In the genomic region with DNA sequence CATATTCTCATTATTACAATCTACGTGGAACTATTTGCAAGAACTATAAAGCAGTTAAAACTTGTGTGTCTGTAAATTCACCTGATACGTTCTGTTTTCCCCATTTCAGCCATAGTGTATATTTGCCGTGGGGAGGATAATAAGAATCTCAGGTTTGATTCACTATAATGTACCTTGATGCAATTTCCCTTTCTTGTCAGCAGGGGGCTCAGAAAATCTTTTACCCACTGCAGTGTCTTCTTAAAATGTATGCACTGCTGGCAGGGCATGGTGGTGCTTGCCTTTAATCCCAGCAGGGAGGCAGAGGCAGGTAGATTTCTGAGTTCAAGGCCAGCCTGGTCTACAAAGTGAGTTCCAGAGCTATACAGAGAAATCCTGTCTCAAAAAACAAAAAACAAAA, we compare ENCODE assay signal across 14 mouse cellular contexts.
DNase-seq lines count a peak whose midpoint lies in the region; ATAC-seq and TF ChIP-seq lines count a peak whose summit lies in the region.
"Had no signal": no experiment of that assay in that cellular context is flagged by ENCODE, and none has a peak within 500 bp of the region (broad histone marks: within the 10 kb centered on the region; RNA-seq: fewer than 3 reads in every experiment).

No protein-coding gene starts in this region.

- H3K4me1 ChIP-seq in embryonic facial prominence, embryonic 11.5 days (ENCODE audit: control insufficient read depth, insufficient read depth, low read length), result no peaks in the 10 kb centered on the region
- H3K4me1 ChIP-seq in embryonic facial prominence, embryonic 10.5 days, result no peaks in the 10 kb centered on the region
- no peaks in the 10 kb centered on the region for H3K4me1 ChIP-seq in kidney, postnatal 0 days (replicated peaks; ENCODE audit: insufficient read depth, low read length)
- H3K4me1 ChIP-seq: heart, embryonic 10.5 days; hindbrain, embryonic 10.5 days; liver, embryonic 13.5 days had no signal

- H3K4me2 ChIP-seq in embryonic facial prominence, embryonic 11.5 days (ENCODE audit: low read depth, low read length), result no peak overlapping the region
- H3K4me2 ChIP-seq in kidney, postnatal 0 days (ENCODE audit: low read length), result no peak overlapping the region
- H3K4me2 ChIP-seq: liver, embryonic 13.5 days had no signal

- TF ChIP-seq CTCF in kidney, postnatal 0 days (IDR thresholded peaks at IDR 0.05; ENCODE audit: low read depth), result peak; percentile 57

- no peak for ATAC-seq in embryonic facial prominence, embryonic 11.5 days (replicated peaks; ENCODE audit: insufficient number of reproducible peaks, low FRiP score, low TSS enrichment, low read depth)
- no peak for ATAC-seq in kidney, postnatal 0 days (replicated peaks; ENCODE audit: low FRiP score, low read depth)
- no peak for ATAC-seq in monocyte, adult 5-6 weeks (replicated peaks; ENCODE audit: insufficient number of reproducible peaks, low FRiP score, low TSS enrichment, poor library complexity, severe bottlenecking)

- DNase-seq in embryonic facial prominence, embryonic 11.5 days (ENCODE audit: low spot score), result peak; percentile 23
- DNase-seq in embryonic facial prominence, embryonic 10.5 days (ENCODE audit: low spot score), result no peak
- peak; percentile 8 for DNase-seq in kidney, postnatal 0 days (ENCODE audit: low spot score)
- no peak for DNase-seq in kidney, postnatal 4 days
- DNase-seq in A20 (ENCODE audit: low read depth, low spot score), result peak; percentile 41
- peak; percentile 10 for DNase-seq in embryo, embryonic 11 days
- no peak for DNase-seq in spleen, adult 18-20 months
- DNase-seq: cerebellum, adult 9-10 months; kidney, postnatal 10 days; liver, embryonic 13.5 days; thymus, adult 18-20 months had no signal

- H3K9me3 ChIP-seq in embryonic facial prominence, embryonic 11.5 days (replicated peaks; ENCODE audit: control insufficient read depth, low read length), result no peaks in the 10 kb centered on the region
- H3K9me3 ChIP-seq in embryonic facial prominence, embryonic 10.5 days, result no peaks in the 10 kb centered on the region
- H3K9me3 ChIP-seq in kidney, postnatal 0 days (replicated peaks; ENCODE audit: low read length), result no peaks in the 10 kb centered on the region
- H3K9me3 ChIP-seq: heart, embryonic 10.5 days; hindbrain, embryonic 10.5 days; liver, embryonic 13.5 days had no signal

- no peak overlapping the region for H3K9ac ChIP-seq in embryonic facial prominence, embryonic 11.5 days (replicated peaks; ENCODE audit: low read length)
- no peak overlapping the region for H3K9ac ChIP-seq in kidney, postnatal 0 days (ENCODE audit: low read depth, low read length)
- H3K9ac ChIP-seq: liver, embryonic 13.5 days had no signal

- H3K27ac ChIP-seq in embryonic facial prominence, embryonic 11.5 days (replicated peaks; ENCODE audit: low read depth, low read length), result no peak overlapping the region
- no peak overlapping the region for H3K27ac ChIP-seq in embryonic facial prominence, embryonic 10.5 days (replicated peaks)
- no peak overlapping the region for H3K27ac ChIP-seq in kidney, postnatal 0 days
- H3K27ac ChIP-seq: heart, embryonic 10.5 days; hindbrain, embryonic 10.5 days; liver, embryonic 13.5 days had no signal

- no peak overlapping the region for H3K4me3 ChIP-seq in embryonic facial prominence, embryonic 11.5 days (ENCODE audit: low read depth, low read length)
- no peak overlapping the region for H3K4me3 ChIP-seq in embryonic facial prominence, embryonic 10.5 days
- H3K4me3 ChIP-seq in kidney, postnatal 0 days (replicated peaks; ENCODE audit: low read depth, low read length), result no peak overlapping the region
- H3K4me3 ChIP-seq: heart, embryonic 10.5 days; hindbrain, embryonic 10.5 days; liver, embryonic 13.5 days had no signal

- WGBS in embryonic facial prominence, embryonic 11.5 days, result 82% methylated on average over 3 of the region's 3 CpGs
- 80% methylated on average over 3 of the region's 3 CpGs for WGBS in embryonic facial prominence, embryonic 10.5 days
- WGBS in kidney, postnatal 0 days, result 73% methylated on average over 3 of the region's 3 CpGs

- H3K27me3 ChIP-seq in embryonic facial prominence, embryonic 11.5 days (ENCODE audit: control insufficient read depth, insufficient read depth, low read length), result no peaks in the 10 kb centered on the region
- H3K27me3 ChIP-seq in embryonic facial prominence, embryonic 10.5 days (replicated peaks; ENCODE audit: low read depth, poor library complexity, severe bottlenecking), result no peaks in the 10 kb centered on the region
- H3K27me3 ChIP-seq in kidney, postnatal 0 days (ENCODE audit: insufficient read depth, low read length), result no peaks in the 10 kb centered on the region
- H3K27me3 ChIP-seq: liver, embryonic 13.5 days had no signal

- H3K36me3 ChIP-seq in embryonic facial prominence, embryonic 11.5 days (replicated peaks; ENCODE audit: control insufficient read depth, insufficient read depth, low read depth, low read length), result no peaks in the 10 kb centered on the region
- H3K36me3 ChIP-seq in embryonic facial prominence, embryonic 10.5 days (replicated peaks), result no peaks in the 10 kb centered on the region
- H3K36me3 ChIP-seq in kidney, postnatal 0 days (ENCODE audit: insufficient read depth, low read length), result no peaks in the 10 kb centered on the region
- H3K36me3 ChIP-seq: heart, embryonic 10.5 days; hindbrain, embryonic 10.5 days; liver, embryonic 13.5 days had no signal

Comparison
In these comparisons a context has a peak if more than half of its experiments do, and no peak if none do; other contexts are left out.
1. DNase-seq: peak in embryonic facial prominence, embryonic 11.5 days (single experiment), kidney, postnatal 0 days (single experiment), A20 (single experiment) and embryo, embryonic 11 days (single experiment); none in embryonic facial prominence, embryonic 10.5 days (single experiment), kidney, postnatal 4 days (0 of 2) and spleen, adult 18-20 months (0 of 2).